Mouse (Mus musculus): ENCODE results near the gene Kl.

Gene Kl

GRCm38 (mm10) chr5:150962756-150963155 is 10.3 kb downstream of the Kl start:
- no peak for ATAC-seq (ENCODE audit: low TSS enrichment)

DNA sequence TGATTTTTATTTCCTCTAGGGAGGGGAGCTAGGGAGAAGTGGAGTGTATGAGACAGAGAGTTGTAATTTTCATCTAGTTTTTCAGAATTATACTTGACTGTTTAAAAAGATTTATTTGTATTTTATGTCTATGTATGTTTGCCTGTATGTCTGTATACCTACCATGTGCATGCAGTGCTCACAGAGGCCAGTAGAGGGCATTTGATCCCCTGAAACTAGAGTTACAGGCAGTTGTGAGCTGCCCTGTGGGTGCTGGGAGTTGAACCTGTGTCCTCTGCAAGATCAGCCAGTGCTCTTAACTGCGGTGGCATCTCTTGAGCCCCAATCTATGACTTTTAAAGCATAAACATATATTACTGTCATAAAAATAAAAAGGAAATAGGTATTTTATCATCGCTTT is 15.5 kb downstream of the Kl start:
- no peak for ATAC-seq (ENCODE audit: low TSS enrichment)

DNA sequence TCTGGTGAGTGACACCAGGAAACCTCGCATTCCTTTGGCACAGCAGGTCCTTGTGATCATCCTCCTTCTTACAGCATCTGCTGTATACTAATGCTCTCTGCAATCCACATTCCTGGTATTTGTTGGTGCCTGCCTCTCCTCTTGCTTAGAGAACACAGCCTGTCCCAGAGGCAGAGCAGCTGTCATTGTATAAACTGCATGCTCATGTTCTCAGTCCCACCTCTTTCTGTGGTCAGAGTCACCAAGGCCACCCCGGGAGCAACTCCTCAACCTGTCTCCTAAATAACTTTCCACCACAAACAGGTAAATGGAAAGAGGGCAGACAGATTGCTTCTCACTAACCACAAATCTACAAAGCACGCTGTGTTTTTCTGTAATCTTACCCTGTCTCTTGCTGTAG is 18.1 kb downstream of the Kl start:
- ATAC-seq (ENCODE audit: low TSS enrichment): no peak

DNA sequence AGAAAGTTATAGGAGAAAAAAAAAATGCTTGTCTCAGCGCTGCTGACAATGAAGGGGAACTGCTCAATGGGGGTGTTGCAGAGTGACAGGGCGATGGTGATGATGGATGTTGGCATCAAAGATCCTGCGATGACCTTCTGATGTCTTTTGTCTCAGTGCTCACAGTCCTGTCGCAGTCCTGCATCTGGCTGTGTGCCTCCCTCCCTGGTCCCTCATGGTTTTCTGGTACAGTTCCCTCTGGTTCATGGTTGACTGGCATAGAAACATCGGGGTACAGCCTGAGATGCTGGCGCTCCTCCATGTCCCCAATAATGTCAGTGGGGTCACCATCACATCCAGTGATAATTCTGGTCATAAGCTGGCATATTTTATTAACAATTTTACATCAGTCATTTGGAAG is 18.7 kb downstream of the Kl start:
- no peak for ATAC-seq (ENCODE audit: low TSS enrichment)

DNA sequence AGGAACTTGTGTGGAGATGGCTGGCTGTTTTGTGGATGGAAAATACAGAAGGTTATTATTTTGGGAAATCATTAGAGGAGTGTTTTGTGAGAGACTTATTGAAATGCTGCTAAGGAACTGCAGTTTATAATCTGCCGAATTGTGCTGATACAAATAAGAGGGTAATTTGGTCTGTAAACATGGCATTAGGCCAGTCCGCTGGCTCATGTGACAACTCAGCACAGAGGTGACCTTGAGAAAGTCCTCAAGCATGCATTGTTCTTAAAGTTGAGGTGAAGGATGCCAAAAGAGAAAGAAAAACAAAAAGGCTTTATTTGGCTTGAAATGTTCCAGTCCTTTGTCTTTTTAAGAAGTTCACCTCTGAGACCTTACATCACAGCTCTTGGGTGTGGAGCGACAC is 21.8 kb downstream of the Kl start:
- ATAC-seq (ENCODE audit: low TSS enrichment): no peak

DNA sequence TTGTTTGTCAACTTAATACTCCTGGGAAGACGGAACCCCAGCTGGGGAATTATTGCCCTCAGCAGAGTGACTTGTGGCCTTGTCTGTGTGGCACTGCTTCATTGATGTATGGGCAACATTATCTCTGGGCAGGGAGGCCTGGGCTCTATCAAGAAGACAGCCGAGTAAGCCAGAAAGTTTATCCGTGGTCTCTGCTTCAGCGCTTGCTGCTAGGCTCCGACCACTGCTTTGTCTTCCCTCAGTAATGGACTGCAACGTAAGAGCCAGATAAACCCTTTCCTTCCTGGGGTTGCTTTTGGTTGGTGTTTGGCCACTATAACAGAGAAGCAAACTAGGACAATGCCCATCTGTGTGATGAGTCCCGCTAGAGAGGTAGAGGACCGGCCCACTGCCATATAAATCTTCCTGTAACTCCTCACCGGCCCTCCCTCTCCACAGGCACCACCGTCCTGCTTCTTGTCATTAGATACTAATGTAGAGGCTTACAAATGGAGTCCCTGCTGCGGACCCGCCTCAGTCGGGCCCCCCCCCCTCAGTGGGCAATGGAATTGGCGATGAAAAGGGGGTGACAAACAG is 25.1 kb downstream of the Kl start:
- ATAC-seq (ENCODE audit: low TSS enrichment): no peak

DNA sequence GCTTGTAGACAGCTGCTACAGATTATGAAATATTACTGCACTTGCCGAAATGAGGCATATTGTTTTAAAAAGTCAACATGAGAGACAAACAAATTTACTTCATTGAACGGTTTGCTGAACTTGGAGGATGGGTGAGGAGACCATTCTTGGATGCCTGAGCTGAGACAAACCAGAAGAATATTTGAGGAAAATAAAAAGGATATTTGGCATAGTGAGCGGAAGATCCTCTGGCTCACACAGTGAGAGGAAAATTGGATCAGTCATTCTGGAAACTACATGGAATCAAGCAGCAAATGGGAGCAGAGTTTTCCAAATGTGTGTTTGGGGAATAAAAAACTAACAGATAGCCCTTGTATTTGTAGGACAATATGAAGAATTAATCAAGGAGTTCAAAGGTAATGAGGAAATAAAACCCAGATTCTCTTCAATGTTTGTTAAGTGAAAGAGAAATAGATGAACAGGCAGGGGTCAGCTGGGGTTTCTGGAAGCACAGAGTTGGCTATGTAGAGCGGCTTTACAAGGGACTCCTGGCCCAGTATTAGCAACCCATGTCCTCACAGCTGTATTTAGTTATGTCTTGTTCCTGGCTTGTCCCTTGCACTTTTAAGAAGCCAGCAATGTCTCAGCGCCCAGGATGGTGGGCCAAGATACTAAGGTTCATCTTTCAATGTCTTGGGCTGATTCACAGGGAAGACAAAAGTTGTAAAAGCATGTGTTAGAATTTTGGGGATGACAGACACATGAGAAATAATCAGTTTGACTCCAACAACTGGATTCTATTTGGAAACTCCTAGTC is 27.1 kb downstream of the Kl start:
- no peak for ATAC-seq (ENCODE audit: low TSS enrichment)

DNA sequence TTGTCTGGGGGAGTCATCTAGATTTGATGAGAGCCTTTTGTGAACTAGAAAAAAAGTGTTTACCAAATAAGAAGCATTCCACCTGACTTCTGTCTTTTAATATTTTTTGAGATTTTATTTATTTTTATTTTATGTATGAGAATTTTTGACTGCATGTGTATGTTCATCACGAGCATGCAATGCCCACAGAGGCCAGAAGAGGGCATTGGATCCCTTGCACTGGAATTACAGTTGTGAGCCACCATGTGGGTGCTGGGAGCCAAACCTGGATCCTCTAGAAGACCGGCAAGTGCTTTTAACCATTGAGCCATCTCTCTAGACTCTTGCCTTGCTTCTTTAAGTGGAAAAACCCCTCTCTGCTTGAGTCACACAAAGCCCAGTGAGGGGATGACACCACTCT is 29.7 kb downstream of the Kl start:
- ATAC-seq (ENCODE audit: low TSS enrichment): no peak

DNA sequence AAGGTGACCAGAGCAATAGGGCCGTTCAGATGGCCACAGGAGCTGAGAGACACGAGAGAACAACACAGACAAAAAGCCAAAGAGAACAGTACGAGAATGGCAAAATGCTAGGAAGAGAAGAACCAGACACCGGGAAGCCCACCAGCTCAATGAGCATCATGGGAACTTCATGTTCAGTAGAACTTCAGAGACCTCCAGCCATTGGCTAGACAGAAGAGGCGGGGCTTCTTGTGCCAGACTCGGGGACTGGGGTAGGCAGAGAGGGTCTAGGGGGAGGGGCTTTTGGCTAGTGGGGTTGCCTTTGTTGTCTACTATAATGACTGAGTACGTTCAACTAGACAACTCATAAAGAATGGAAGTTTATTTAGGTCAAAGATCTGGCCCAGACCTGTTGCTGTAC is 41.7 kb downstream of the Kl start:
- ATAC-seq (ENCODE audit: low TSS enrichment): no peak

GRCm38 (mm10) chr5:150996586-150996985 is 44.2 kb downstream of the Kl start:
- peak; percentile 95 for ATAC-seq (ENCODE audit: low TSS enrichment)

DNA sequence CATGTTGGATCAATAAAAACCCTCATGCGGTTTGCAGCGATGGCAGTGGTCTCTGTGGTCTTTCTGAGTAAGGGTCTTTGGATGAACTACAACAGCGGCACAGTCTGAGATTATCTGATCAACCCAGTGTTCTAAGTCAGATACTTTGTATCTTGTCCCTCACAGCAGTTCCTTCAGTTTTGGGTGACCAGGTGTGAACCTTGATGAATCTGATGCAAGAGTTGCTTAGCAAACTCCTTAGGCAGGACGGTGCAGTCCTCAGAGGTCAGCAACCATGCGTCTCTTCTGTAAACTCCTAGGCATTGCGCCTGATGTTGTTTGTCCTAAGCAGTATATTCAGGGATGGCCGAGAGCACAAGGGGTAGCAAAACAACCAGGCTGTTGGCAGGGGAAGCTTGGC is 48.7 kb downstream of the Kl start:
- ATAC-seq (ENCODE audit: low TSS enrichment): no peak

- no peak for ATAC-seq (ENCODE audit: low TSS enrichment)
Measured at GRCm38 (mm10) chr5:151002051-151002450, 49.6 kb downstream of the Kl start.

DNA sequence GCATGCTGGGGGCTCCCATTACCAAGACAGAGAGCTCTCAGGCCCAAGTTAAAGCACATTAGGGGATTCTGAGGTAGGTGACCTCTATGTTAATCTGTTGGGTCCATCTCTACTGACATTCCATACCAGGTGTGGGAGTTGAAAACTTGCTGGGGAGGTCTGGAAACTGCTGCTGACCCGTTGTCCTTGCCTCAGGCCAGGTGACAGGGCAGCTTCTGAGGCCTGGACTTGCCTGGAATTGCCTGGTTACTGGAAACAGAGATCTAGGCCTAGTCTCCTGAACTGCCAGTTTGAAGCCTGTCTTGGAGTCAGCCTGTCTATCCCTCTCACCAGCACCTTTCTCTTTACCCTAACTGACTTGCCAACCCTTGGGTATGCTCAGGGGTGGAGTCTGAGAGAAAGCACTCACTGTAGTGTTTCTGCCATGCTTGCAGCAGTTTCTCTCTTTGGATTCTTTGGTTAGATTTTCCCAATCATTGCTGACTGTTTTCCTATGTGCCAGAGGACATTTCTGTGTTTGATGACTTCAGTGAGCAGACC is 51.9 kb downstream of the Kl start:
- no peak for ATAC-seq (ENCODE audit: low TSS enrichment)

DNA sequence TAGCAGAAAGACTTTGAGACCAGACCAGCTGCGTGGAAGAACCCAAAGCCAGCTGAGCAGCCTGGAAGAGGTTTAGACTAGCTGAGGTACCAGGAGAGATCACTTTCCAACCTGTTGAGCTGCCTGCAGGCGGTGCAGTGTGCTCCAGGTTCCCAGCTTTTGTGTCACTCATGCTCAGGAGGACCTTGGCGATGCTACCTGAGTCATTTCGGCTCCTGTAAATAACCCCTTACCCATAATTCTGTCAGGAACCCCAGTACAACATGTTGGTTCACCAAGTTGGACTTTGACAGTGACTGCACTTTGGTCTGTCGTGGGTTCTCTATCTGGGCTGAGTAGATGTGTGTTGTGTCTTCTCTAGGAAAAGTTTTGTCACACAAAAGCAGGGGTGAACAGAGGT is 66.0 kb downstream of the Kl start:
- ATAC-seq (ENCODE audit: low TSS enrichment): no peak

- no peak for ATAC-seq (ENCODE audit: low TSS enrichment)
Measured at GRCm38 (mm10) chr5:151018959-151019358, 66.6 kb downstream of the Kl start.

DNA sequence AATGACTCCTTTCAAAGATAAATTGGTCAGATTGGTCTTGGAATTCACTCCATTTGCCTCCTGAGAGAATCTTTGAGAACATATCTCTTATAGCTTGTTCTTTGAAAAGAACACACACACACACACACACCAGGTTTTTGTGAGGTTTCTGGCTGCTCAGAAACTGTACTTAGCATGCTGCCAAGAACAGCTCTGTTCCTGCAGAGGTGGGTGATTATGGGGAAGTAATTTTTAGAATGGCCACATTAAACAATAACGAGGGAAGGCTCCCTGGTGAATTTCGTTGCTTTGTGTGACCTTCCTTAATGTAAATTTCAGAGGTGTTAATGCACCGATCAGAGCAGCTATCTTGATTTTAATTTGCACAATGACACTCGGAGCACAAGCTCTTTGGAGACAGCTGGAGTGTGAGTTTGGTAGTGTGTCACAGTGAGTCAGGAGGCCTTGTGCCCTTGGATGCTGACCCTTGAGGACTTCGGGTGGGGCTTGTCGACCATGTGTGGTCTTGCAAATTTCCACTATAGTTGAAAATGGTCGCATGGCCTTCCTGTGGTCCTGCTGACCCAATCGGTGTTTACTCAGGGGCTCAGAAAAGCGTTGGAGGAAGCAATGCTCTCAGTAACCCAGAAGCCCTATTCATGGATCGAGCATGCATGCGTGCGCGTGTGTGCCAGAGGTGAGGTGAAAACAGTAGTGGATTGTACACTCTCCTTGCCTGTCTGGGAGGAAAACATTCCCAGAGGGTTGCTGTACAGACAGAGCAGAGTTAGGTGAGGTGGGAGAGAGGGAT is 67.8 kb downstream of the Kl start:
- peak; percentile 28 for ATAC-seq (ENCODE audit: low TSS enrichment)

GRCm38 (mm10) chr5:151020831-151021230 is 68.4 kb downstream of the Kl start:
- ATAC-seq (ENCODE audit: low TSS enrichment): no peak

- ATAC-seq (ENCODE audit: low TSS enrichment): peak; percentile 41
Measured at GRCm38 (mm10) chr5:151022026-151022425, 69.6 kb downstream of the Kl start.

GRCm38 (mm10) chr5:151022939-151023338 is 70.5 kb downstream of the Kl start:
- ATAC-seq (ENCODE audit: low TSS enrichment): peak; percentile 84

DNA sequence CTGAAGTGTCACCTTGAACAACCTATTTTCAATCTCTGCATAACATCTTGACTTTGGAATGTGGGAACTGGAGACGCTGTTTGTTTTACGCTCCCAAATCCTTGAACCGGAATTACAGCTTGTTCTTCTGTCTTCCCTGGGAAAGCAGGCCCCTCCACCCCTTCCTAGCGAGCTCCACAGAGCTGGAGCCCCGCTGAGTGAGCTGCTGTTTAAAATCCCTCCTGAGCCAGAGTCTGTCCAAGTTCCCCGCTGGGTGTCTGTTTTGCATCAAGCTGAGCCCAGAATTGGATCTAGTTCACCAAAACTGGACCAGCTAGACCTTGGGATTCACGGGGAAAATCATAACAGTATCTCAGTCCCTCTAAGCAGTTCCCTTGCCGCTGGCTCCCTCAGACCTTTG is 71.1 kb downstream of the Kl start:
- peak; percentile 72 for ATAC-seq (ENCODE audit: low TSS enrichment)

DNA sequence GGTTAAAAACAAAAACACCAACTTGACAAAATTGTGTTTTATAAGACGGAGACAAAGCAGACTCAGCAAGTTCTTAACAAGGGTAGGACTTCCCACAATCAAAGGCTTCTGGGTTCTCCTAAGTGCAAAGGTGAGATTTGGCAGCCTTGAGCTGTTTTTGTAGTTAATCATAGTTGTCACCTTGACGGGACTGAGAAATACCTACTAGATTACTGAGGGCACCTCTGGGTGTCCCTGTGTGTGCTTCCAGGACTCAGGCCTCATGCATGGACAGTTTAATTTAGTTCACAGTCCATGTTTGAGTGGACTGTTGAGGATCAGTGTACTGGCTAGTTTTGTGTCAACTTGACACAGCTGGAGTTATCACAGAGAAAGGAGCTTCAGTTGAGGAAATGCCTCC is 72.1 kb downstream of the Kl start:
- ATAC-seq (ENCODE audit: low TSS enrichment): no peak

- ATAC-seq (ENCODE audit: low TSS enrichment): no peak
Measured at GRCm38 (mm10) chr5:151026069-151026468, 73.7 kb downstream of the Kl start.

GRCm38 (mm10) chr5:151027171-151027570 is 74.8 kb downstream of the Kl start:
- ATAC-seq (ENCODE audit: low TSS enrichment): 0 out of 2 replicates have a peak, but pooled peaks have one; percentile 14

All from frontal cortex, adult (tissue).